Mouse (Mus musculus): ENCODE data around the gene Crybg3. TPM values are rescaled to one million over a fixed set of nuclear protein-coding genes. Genes with fewer than 3 reads are reported as not detected.

Gene Crybg3
- polyA plus RNA-seq, 1 experiment from 2014 or later, result 2.6 TPM

- Histone ChIP-seq H3K27ac (no peak overlapping the region), H3K4me3 (no peak overlapping the region), H3K4me2 (no peak overlapping the region), H3K9me3 (replicated peaks) (no peaks in the 10 kb centered on the region), H3K4me1 (no peaks in the 10 kb centered on the region), H3K27me3 (no peaks in the 10 kb centered on the region), H3K36me3 (ENCODE audit: poor library complexity, severe bottlenecking) (no peaks in the 10 kb centered on the region), H3K9ac (no peak overlapping the region)
- no peak for ATAC-seq
- 87% methylated on average over 15 of the region's 15 CpGs for WGBS
Observed at GRCm38 (mm10) chr16:59517447-59518219, 83.1 kb downstream of the Crybg3 start.

GRCm38 (mm10) chr16:59516965-59517364 is 83.8 kb downstream of the Crybg3 start:
- H3K9me3 ChIP-seq (replicated peaks), result no peaks in the 10 kb centered on the region
- H3K9ac ChIP-seq, result no peak overlapping the region
- H3K4me1 ChIP-seq, result no peaks in the 10 kb centered on the region
- ATAC-seq, result no peak
- over 99% methylated on average over 10 of the region's 10 CpGs for WGBS
- H3K4me2 ChIP-seq, result no peak overlapping the region
- no peaks in the 10 kb centered on the region for H3K27me3 ChIP-seq
- no peak overlapping the region for H3K27ac ChIP-seq
- H3K36me3 ChIP-seq (ENCODE audit: poor library complexity, severe bottlenecking), result no peaks in the 10 kb centered on the region
- no peak overlapping the region for H3K4me3 ChIP-seq

- Histone ChIP-seq H3K9ac (no peak overlapping the region), H3K36me3 (ENCODE audit: poor library complexity, severe bottlenecking) (no peaks in the 10 kb centered on the region), H3K27ac (no peak overlapping the region), H3K27me3 (no peaks in the 10 kb centered on the region), H3K4me1 (no peaks in the 10 kb centered on the region), H3K9me3 (replicated peaks) (no peaks in the 10 kb centered on the region), H3K4me2 (no peak overlapping the region), H3K4me3 (no peak overlapping the region)
- 92% methylated on average over 5 of the region's 5 CpGs for WGBS
- ATAC-seq, result no peak
Observed at GRCm38 (mm10) chr16:59515169-59515568, 85.6 kb downstream of the Crybg3 start.

GRCm38 (mm10) chr16:59509830-59510229 is 90.9 kb downstream of the Crybg3 start:
- Histone ChIP-seq H3K9ac (no peak overlapping the region), H3K9me3 (replicated peaks) (no peaks in the 10 kb centered on the region), H3K27ac (no peak overlapping the region), H3K36me3 (ENCODE audit: poor library complexity, severe bottlenecking) (no peaks in the 10 kb centered on the region), H3K4me1 (no peaks in the 10 kb centered on the region), H3K4me2 (no peak overlapping the region), H3K4me3 (no peak overlapping the region), H3K27me3 (no peaks in the 10 kb centered on the region)
- WGBS, result 87% methylated on average over 5 of the region's 5 CpGs
- ATAC-seq, result no peak

- Histone ChIP-seq H3K4me1 (no peaks in the 10 kb centered on the region), H3K36me3 (ENCODE audit: poor library complexity, severe bottlenecking) (no peaks in the 10 kb centered on the region), H3K27me3 (no peaks in the 10 kb centered on the region), H3K4me3 (no peak overlapping the region), H3K9me3 (replicated peaks) (no peaks in the 10 kb centered on the region), H3K4me2 (no peak overlapping the region), H3K9ac (no peak overlapping the region), H3K27ac (no peak overlapping the region)
- no peak for ATAC-seq
- 92% methylated on average over 3 of the region's 3 CpGs for WGBS
Observed at GRCm38 (mm10) chr16:59499180-59499579, 101.6 kb downstream of the Crybg3 start.

- Histone ChIP-seq H3K9ac (no peak overlapping the region), H3K27me3 (no peaks in the 10 kb centered on the region), H3K4me1 (no peaks in the 10 kb centered on the region), H3K4me2 (no peak overlapping the region), H3K36me3 (ENCODE audit: poor library complexity, severe bottlenecking) (peaks cover 5% of the 10 kb centered on the region; the same call in 1 of the 2 replicates), H3K27ac (no peak overlapping the region), H3K9me3 (replicated peaks) (no peaks in the 10 kb centered on the region), H3K4me3 (no peak overlapping the region)
- 79% methylated on average over 1 of the region's 1 CpGs for WGBS
- ATAC-seq, result no peak
Observed at GRCm38 (mm10) chr16:59497947-59498346, 102.8 kb downstream of the Crybg3 start.

- Histone ChIP-seq H3K4me3 (no peak overlapping the region), H3K9me3 (replicated peaks) (no peaks in the 10 kb centered on the region), H3K36me3 (ENCODE audit: poor library complexity, severe bottlenecking) (peaks cover 33% of the 10 kb centered on the region), H3K4me1 (no peaks in the 10 kb centered on the region), H3K27me3 (no peaks in the 10 kb centered on the region), H3K27ac (no peak overlapping the region), H3K4me2 (no peak overlapping the region), H3K9ac (no peak overlapping the region)
- ATAC-seq, result no peak
- WGBS, result 91% methylated on average over 14 of the region's 14 CpGs
Observed at GRCm38 (mm10) chr16:59493199-59493598, 107.6 kb downstream of the Crybg3 start.

- no peaks in the 10 kb centered on the region for H3K9me3 ChIP-seq (replicated peaks)
- 97% methylated on average over 9 of the region's 9 CpGs for WGBS
- H3K9ac ChIP-seq, result no peak overlapping the region
- H3K4me2 ChIP-seq, result no peak overlapping the region
- no peaks in the 10 kb centered on the region for H3K27me3 ChIP-seq
- ATAC-seq, result no peak
- H3K36me3 ChIP-seq (ENCODE audit: poor library complexity, severe bottlenecking), result peaks cover 54% of the 10 kb centered on the region
- no peaks in the 10 kb centered on the region for H3K4me1 ChIP-seq
- no peak overlapping the region for H3K27ac ChIP-seq
- no peak overlapping the region for H3K4me3 ChIP-seq
Observed at GRCm38 (mm10) chr16:59487975-59488548, 112.7 kb downstream of the Crybg3 start.

- H3K4me1 ChIP-seq, result no peaks in the 10 kb centered on the region
- H3K4me3 ChIP-seq, result no peak overlapping the region
- WGBS, result 96% methylated on average over 7 of the region's 7 CpGs
- no peak overlapping the region for H3K4me2 ChIP-seq
- peaks cover 46% of the 10 kb centered on the region for H3K36me3 ChIP-seq (ENCODE audit: poor library complexity, severe bottlenecking)
- H3K27ac ChIP-seq, result no peak overlapping the region
- H3K27me3 ChIP-seq, result no peaks in the 10 kb centered on the region
- H3K9ac ChIP-seq, result no peak overlapping the region
- no peak for ATAC-seq
- no peaks in the 10 kb centered on the region for H3K9me3 ChIP-seq (replicated peaks)
Observed at GRCm38 (mm10) chr16:59487239-59487638, 113.5 kb downstream of the Crybg3 start.

- Histone ChIP-seq H3K4me1 (no peaks in the 10 kb centered on the region), H3K4me2 (no peak overlapping the region), H3K9ac (no peak overlapping the region), H3K27me3 (no peaks in the 10 kb centered on the region), H3K4me3 (no peak overlapping the region), H3K27ac (no peak overlapping the region), H3K9me3 (replicated peaks) (no peaks in the 10 kb centered on the region), H3K36me3 (ENCODE audit: poor library complexity, severe bottlenecking) (peaks cover 20% of the 10 kb centered on the region; the same call in 1 of the 2 replicates)
- WGBS, result 90% methylated on average over 3 of the region's 3 CpGs
- ATAC-seq, result no peak
Observed at GRCm38 (mm10) chr16:59477955-59478354, 122.8 kb downstream of the Crybg3 start.

- Histone ChIP-seq H3K9ac (no peak overlapping the region), H3K27ac (no peak overlapping the region), H3K4me3 (no peak overlapping the region), H3K36me3 (ENCODE audit: poor library complexity, severe bottlenecking) (peaks cover 17% of the 10 kb centered on the region; the same call in 1 of the 2 replicates), H3K4me1 (peaks cover 12% of the 10 kb centered on the region), H3K4me2 (no peak overlapping the region), H3K27me3 (no peaks in the 10 kb centered on the region), H3K9me3 (replicated peaks) (no peaks in the 10 kb centered on the region)
- 0 out of 2 replicates have a peak, but pooled peaks have one; percentile 11 for ATAC-seq
- WGBS, result 21% methylated on average over 1 of the region's 1 CpGs
Observed at GRCm38 (mm10) chr16:59474788-59475187, 126.0 kb downstream of the Crybg3 start.

- Histone ChIP-seq H3K27me3 (no peaks in the 10 kb centered on the region), H3K4me3 (peak overlapping the region; percentile 62), H3K27ac (no peak overlapping the region), H3K9me3 (replicated peaks) (no peaks in the 10 kb centered on the region), H3K4me1 (peaks cover 12% of the 10 kb centered on the region), H3K9ac (0 out of 2 replicates have a peak overlapping the region, but pooled peaks have one; percentile 65), H3K36me3 (ENCODE audit: poor library complexity, severe bottlenecking) (peaks cover 8% of the 10 kb centered on the region; the same call in 1 of the 2 replicates), H3K4me2 (peak overlapping the region; percentile 74)
- no peak for ATAC-seq
- 51% methylated on average over 6 of the region's 6 CpGs for WGBS
Observed at GRCm38 (mm10) chr16:59472546-59472945, 128.2 kb downstream of the Crybg3 start.

Measured in forebrain, embryonic 13.5 days (tissue).